Comparison of ENCODE assay signal across 8 mouse cellular contexts in genomic region chr7:112663314-112663966, GRCm38 (mm10). TPM values are rescaled to one million over a fixed set of nuclear protein-coding genes. Genes with fewer than 3 reads are reported as not detected.
DNase-seq lines count a peak whose midpoint lies in the region; ATAC-seq lines count a peak whose summit lies in the region.

No protein-coding gene starts in this region.

- peak overlapping the region; percentile 5; the same call in 1 of the 2 replicates for H3K4me3 ChIP-seq in embryonic facial prominence, embryonic 15.5 days (replicated peaks)
- H3K4me3 ChIP-seq in stomach, embryonic 16.5 days (replicated peaks; ENCODE audit: low read length): no peak overlapping the region

- H3K4me1 ChIP-seq in embryonic facial prominence, embryonic 15.5 days: peaks cover 20% of the 10 kb centered on the region
- H3K4me1 ChIP-seq in stomach, embryonic 16.5 days (ENCODE audit: control insufficient read depth, insufficient read depth, low read length): peaks cover 10% of the 10 kb centered on the region

- WGBS in embryonic facial prominence, embryonic 15.5 days: 2% methylated on average over 6 of the region's 6 CpGs
- 19% methylated on average over 6 of the region's 6 CpGs for WGBS in stomach, embryonic 16.5 days

- H3K27ac ChIP-seq in embryonic facial prominence, embryonic 15.5 days (replicated peaks): peak overlapping the region; percentile 86
- peak overlapping the region; percentile 92 for H3K27ac ChIP-seq in stomach, embryonic 16.5 days (ENCODE audit: low read length)

- H3K9me3 ChIP-seq in embryonic facial prominence, embryonic 15.5 days (replicated peaks): no peaks in the 10 kb centered on the region
- no peaks in the 10 kb centered on the region for H3K9me3 ChIP-seq in stomach, embryonic 16.5 days (replicated peaks; ENCODE audit: control insufficient read depth, low read length)

- no peaks in the 10 kb centered on the region for H3K36me3 ChIP-seq in embryonic facial prominence, embryonic 15.5 days
- no peaks in the 10 kb centered on the region for H3K36me3 ChIP-seq in stomach, embryonic 16.5 days (ENCODE audit: control insufficient read depth, insufficient read depth, low read length)

- intact Hi-C loops in heart, postnatal 36 days (cut with DNase I): loop anchor here (2.0 to 5.0 kb wide), 2 partner anchors 13 to 101 kb away; no protein-coding TSS in a partner anchor

- H3K4me2 ChIP-seq in embryonic facial prominence, embryonic 15.5 days (replicated peaks): peak overlapping the region; percentile 30
- H3K4me2 ChIP-seq in stomach, embryonic 16.5 days (ENCODE audit: low read depth, low read length): peak overlapping the region; percentile 36

- peak; percentile 80 for ATAC-seq in embryonic facial prominence, embryonic 15.5 days (ENCODE audit: insufficient number of reproducible peaks, low FRiP score, low TSS enrichment, low read depth)
- peak; percentile 82 for ATAC-seq in stomach, embryonic 16.5 days (ENCODE audit: insufficient read depth, low FRiP score)

- DNase-seq in adrenal gland, postnatal 10 days: peak; percentile 37
- no peak for DNase-seq in adrenal gland, postnatal 25 days
- peak; percentile 37 to 62 for DNase-seq in heart, postnatal 36 days
- DNase-seq in left cerebral cortex, adult 8-10 months (ENCODE audit: low spot score in 2 of 2): peak; percentile 21 to 59
- peak; percentile 59 to 77 for DNase-seq in lung, postnatal 4 days
- DNase-seq in c-Kit-positive CD71-positive TER-119-positive erythroid progenitor cells, embryonic 14.5 days (ENCODE audit: low spot score): no peak

- no peak overlapping the region for H3K9ac ChIP-seq in embryonic facial prominence, embryonic 15.5 days
- H3K9ac ChIP-seq in stomach, embryonic 16.5 days (ENCODE audit: low read length): peak overlapping the region; percentile 23; the same call in 1 of the 2 replicates

- no peaks in the 10 kb centered on the region for H3K27me3 ChIP-seq in embryonic facial prominence, embryonic 15.5 days
- no peaks in the 10 kb centered on the region for H3K27me3 ChIP-seq in stomach, embryonic 16.5 days (ENCODE audit: control insufficient read depth, insufficient read depth, low read length)

RNA-seq across cellular contexts. Expression of gene Tead1, which starts 15.7 kb away (rescaled TPM):
- 10 to 100 TPM; 60.3 to 67.6 TPM for total RNA-seq in adrenal gland, postnatal 10 days (2021)
- total RNA-seq in adrenal gland, postnatal 25 days (2021): 55.9 and 73.4 TPM in 2 replicates
- 28.8 and 32.6 TPM in 2 replicates for polyA plus RNA-seq in embryonic facial prominence, embryonic 15.5 days (2015; fragmentation: Nextera tagmentation; extraction: Ambion mirVana)
- total RNA-seq in heart, postnatal 36 days (2021): 100 to 1,000 TPM; 157 to 186 TPM
- total RNA-seq in left cerebral cortex, adult 8-10 months (2022): 10 to 100 TPM; 12.3 to 13.5 (median 12.6) TPM
- 18.0 and 18.9 TPM in 2 replicates for polyA plus RNA-seq in stomach, embryonic 16.5 days (2015; fragmentation: Nextera tagmentation; extraction: Ambion mirVana)

Comparison
In these comparisons a context has a peak if more than half of its experiments do, and no peak if none do; other contexts are left out.
1. DNase-seq: peak in adrenal gland, postnatal 10 days (single experiment), heart, postnatal 36 days (2 of 2), left cerebral cortex, adult 8-10 months (2 of 2) and lung, postnatal 4 days (2 of 2); none in adrenal gland, postnatal 25 days (single experiment) and c-Kit-positive CD71-positive TER-119-positive erythroid progenitor cells, embryonic 14.5 days (single experiment).